Mouse (Mus musculus) heart, postnatal 4 days (tissue): ENCODE results near the gene Hps3. TPM values are rescaled to one million over a fixed set of nuclear protein-coding genes. Genes with fewer than 3 reads are reported as not detected.

Experiments used
- total RNA-seq, 2 experiments: library from RNA; stranded (reverse); gene quantifications; 2 replicates each; pipeline ENCODE4 v1.2.3; 2021

The Hps3 gene
- total RNA-seq, 2 experiments from 2014 or later, result 11.1 to 12.5 TPM

Other genes starting within 250 kb of the Hps3 start
- 10 to 100 TPM in 1 of 2 experiments, 1 to 10 TPM in 1; 9.6 to 10.4 TPM for gene Cp, start 78.3 kb downstream of the Hps3 start, total RNA-seq
- gene Hltf, start 22.5 kb upstream of the Hps3 start, total RNA-seq, result 10 to 100 TPM; 13.4 to 15.1 TPM
- gene Gyg, start 120.0 kb upstream of the Hps3 start, total RNA-seq, result 100 to 1,000 TPM; 226 to 231 TPM
- gene Cpa3, start 206.9 kb upstream of the Hps3 start, total RNA-seq, result 1 to 10 TPM; 6.4 to 9.2 TPM
- gene Cpb1, start 240.4 kb upstream of the Hps3 start, total RNA-seq, result not detected